Mouse (Mus musculus): ENCODE measurements at regions not wholly inside any gene's neighbourhood (a gene's known extent, or its start where the extent isn't known, plus 50 kb on each side); places are given as distances from the start of the nearest gene placed in this dataset.

DNA sequence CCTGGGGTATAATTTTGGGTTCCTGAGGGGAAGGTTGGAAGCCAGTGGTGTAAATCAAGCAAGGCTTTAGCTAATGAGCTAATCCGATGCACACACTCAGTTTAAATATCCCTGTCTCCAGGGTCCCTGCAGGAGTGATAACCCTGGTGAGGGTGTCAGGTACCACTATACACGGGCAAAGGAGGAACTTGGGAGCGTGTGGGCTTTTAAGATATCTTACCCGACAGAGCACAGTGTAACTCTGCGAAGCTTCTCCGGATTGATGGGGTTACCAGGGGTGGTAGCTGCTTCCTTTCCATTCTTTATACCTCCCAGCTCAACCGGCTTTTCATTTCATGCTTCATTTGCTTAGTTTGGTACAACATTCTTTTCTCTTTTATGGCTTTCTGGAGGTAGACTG is 480.3 kb upstream of the Kif2a start:
- Histone ChIP-seq H3K36me3 (ENCODE audit: control insufficient read depth, insufficient read depth, low read length) (no peaks in the 10 kb centered on the region), H3K9me3 (ENCODE audit: control insufficient read depth, low read length) (no peaks in the 10 kb centered on the region), H3K4me3 (ENCODE audit: low read length) (no peak overlapping the region), H3K9ac (ENCODE audit: low read depth, low read length) (no peak overlapping the region), H3K27ac (ENCODE audit: low read depth, low read length) (no peak overlapping the region), H3K4me2 (replicated peaks; ENCODE audit: low read depth, low read length) (no peak overlapping the region), H3K27me3 (ENCODE audit: control insufficient read depth, insufficient read depth, low read length) (no peaks in the 10 kb centered on the region; the same call in 1 of the 2 replicates), H3K4me1 (ENCODE audit: control insufficient read depth, insufficient read depth, low read length) (0 out of 2 replicates have a peak, but pooled peaks cover 5% of the 10 kb centered on the region)
- ATAC-seq (ENCODE audit: low FRiP score, low TSS enrichment), result no peak
- WGBS, result 10% methylated on average over 7 of the region's 7 CpGs

DNA sequence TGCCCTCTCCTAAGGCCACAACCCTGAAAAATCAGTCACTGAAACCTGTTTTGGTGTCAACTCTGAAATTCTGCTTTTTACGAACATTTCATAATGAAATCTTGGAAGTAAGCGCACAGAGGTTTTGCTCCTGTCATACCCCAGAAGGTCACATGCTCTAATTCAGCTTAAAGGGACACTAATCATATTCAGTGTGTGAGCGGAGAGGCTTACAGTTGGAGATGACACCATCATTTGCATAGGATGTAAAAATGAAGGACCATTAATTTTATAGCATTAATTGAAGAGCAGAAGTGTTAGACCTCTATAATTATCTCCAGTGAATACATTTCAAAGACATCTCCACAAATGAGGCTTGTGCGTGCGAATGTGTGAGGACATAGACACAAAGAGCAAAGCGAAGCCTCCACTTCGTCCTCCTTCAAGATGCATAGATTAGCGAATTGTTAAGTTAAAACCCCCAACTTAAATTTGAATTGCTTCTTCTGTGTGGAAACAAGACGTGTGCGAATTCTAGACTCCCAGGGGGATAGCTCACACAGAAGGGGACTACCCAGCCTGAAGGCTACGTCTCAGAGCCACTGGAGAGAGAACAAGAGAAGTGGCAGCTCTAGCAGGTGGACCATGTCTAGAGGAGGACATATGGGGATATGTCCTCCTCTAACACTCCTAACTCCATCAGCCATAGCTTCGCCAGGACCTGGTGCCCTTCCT is 479.0 kb upstream of the Kif2a start:
- Histone ChIP-seq H3K9me3 (ENCODE audit: control insufficient read depth, low read length) (no peaks in the 10 kb centered on the region), H3K36me3 (ENCODE audit: control insufficient read depth, insufficient read depth, low read length) (no peaks in the 10 kb centered on the region), H3K27ac (ENCODE audit: low read depth, low read length) (no peak overlapping the region), H3K9ac (ENCODE audit: low read depth, low read length) (no peak overlapping the region), H3K4me2 (replicated peaks; ENCODE audit: low read depth, low read length) (no peak overlapping the region), H3K27me3 (ENCODE audit: control insufficient read depth, insufficient read depth, low read length) (no peaks in the 10 kb centered on the region; the same call in 1 of the 2 replicates), H3K4me1 (ENCODE audit: control insufficient read depth, insufficient read depth, low read length) (0 out of 2 replicates have a peak, but pooled peaks cover 5% of the 10 kb centered on the region), H3K4me3 (ENCODE audit: low read length) (no peak overlapping the region)
- WGBS, result 81% methylated on average over 12 of the region's 12 CpGs
- ATAC-seq (ENCODE audit: low FRiP score, low TSS enrichment), result no peak

DNA sequence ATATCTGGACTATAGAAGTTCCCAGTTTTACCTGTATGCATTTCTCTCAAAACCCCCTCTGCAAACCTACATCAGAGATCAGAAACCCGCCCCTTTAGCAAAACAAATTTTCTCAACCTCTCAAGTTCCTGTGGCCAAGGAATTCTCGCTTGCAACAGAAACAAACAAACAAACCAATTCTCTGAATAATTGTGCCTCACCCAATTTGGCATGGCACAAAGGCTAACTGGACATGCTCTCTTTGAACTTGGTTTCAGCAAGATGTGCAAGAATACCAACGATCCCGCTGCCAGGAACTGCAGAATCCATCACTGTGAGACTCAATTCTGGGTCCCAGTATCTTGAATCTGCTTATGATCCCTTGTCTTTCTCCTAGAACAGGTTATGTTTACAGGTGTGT is 477.4 kb upstream of the Kif2a start:
- Histone ChIP-seq H3K9ac (ENCODE audit: low read depth, low read length) (no peak overlapping the region), H3K27me3 (ENCODE audit: control insufficient read depth, insufficient read depth, low read length) (no peaks in the 10 kb centered on the region; the same call in 1 of the 2 replicates), H3K4me2 (replicated peaks; ENCODE audit: low read depth, low read length) (no peak overlapping the region), H3K9me3 (ENCODE audit: control insufficient read depth, low read length) (no peaks in the 10 kb centered on the region), H3K4me1 (ENCODE audit: control insufficient read depth, insufficient read depth, low read length) (0 out of 2 replicates have a peak, but pooled peaks cover 5% of the 10 kb centered on the region), H3K36me3 (ENCODE audit: control insufficient read depth, insufficient read depth, low read length) (no peaks in the 10 kb centered on the region), H3K4me3 (ENCODE audit: low read length) (no peak overlapping the region), H3K27ac (ENCODE audit: low read depth, low read length) (no peak overlapping the region)
- no peak for ATAC-seq (ENCODE audit: low FRiP score, low TSS enrichment)
- WGBS, result 83% methylated on average over 4 of the region's 4 CpGs

DNA sequence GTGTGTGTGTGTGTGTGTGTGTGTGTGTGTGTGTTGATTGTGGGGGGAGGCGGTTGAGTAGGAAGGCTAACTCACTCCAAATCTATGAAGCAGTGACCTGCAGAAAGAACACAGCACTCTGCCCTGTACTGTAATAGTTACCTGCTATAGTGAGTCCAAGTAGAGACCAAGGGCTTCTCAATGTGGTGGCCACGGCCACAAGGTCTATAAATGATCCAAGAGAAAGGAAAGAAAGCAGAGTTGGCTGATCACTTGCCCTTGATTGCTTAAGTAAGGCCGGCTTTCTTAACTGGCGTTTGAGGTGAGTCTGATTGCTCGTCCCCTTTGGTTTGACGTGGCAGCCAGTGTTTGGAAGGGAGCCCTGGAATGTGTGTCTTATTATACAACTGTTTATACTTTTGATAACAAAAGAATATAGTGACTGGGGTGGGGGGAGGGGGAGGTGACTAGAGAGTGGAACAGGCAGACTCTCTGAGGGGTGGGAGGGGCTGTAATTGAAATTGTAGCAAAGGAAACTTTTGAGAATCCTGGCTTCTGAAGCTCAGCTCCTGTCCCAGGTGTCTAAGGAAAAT is 473.3 kb upstream of the Kif2a start:
- Histone ChIP-seq H3K4me1 (ENCODE audit: control insufficient read depth, insufficient read depth, low read length) (no peaks in the 10 kb centered on the region), H3K27ac (ENCODE audit: low read depth, low read length) (no peak overlapping the region), H3K9me3 (ENCODE audit: control insufficient read depth, low read length) (no peaks in the 10 kb centered on the region), H3K27me3 (ENCODE audit: control insufficient read depth, insufficient read depth, low read length) (no peaks in the 10 kb centered on the region), H3K9ac (ENCODE audit: low read depth, low read length) (no peak overlapping the region), H3K4me3 (ENCODE audit: low read length) (no peak overlapping the region), H3K36me3 (ENCODE audit: control insufficient read depth, insufficient read depth, low read length) (no peaks in the 10 kb centered on the region), H3K4me2 (replicated peaks; ENCODE audit: low read depth, low read length) (no peak overlapping the region)
- WGBS, result 58% methylated on average over 6 of the region's 6 CpGs
- no peak for ATAC-seq (ENCODE audit: low FRiP score, low TSS enrichment)

DNA sequence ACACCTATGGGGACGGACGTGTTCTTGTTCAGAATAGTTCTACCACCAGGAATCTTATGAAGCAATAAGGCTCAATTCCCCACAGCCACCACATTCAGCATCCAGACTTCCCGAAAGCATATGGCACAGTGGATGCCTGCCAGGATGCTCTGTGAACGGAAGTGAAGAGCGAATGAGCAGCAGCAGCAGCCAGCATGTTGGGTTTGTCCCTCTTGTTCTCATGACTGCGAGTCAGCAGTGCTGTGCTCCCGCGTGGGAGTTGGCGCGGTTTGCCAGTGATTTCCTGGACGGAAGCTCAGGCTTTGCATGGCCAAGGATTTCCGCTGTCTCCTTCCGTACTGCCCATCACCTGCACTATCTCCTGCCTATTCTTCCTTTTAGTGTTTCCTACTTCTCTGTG is 471.8 kb upstream of the Kif2a start:
- H3K27ac ChIP-seq (ENCODE audit: low read depth, low read length), result no peak overlapping the region
- H3K9ac ChIP-seq (ENCODE audit: low read depth, low read length), result no peak overlapping the region
- H3K4me1 ChIP-seq (ENCODE audit: control insufficient read depth, insufficient read depth, low read length), result no peaks in the 10 kb centered on the region
- H3K4me2 ChIP-seq (replicated peaks; ENCODE audit: low read depth, low read length), result no peak overlapping the region
- no peaks in the 10 kb centered on the region for H3K9me3 ChIP-seq (ENCODE audit: control insufficient read depth, low read length)
- no peak overlapping the region for H3K4me3 ChIP-seq (ENCODE audit: low read length)
- 77% methylated on average over 13 of the region's 13 CpGs for WGBS
- no peak for ATAC-seq (ENCODE audit: low FRiP score, low TSS enrichment)
- H3K36me3 ChIP-seq (ENCODE audit: control insufficient read depth, insufficient read depth, low read length), result no peaks in the 10 kb centered on the region
- no peaks in the 10 kb centered on the region for H3K27me3 ChIP-seq (ENCODE audit: control insufficient read depth, insufficient read depth, low read length)

DNA sequence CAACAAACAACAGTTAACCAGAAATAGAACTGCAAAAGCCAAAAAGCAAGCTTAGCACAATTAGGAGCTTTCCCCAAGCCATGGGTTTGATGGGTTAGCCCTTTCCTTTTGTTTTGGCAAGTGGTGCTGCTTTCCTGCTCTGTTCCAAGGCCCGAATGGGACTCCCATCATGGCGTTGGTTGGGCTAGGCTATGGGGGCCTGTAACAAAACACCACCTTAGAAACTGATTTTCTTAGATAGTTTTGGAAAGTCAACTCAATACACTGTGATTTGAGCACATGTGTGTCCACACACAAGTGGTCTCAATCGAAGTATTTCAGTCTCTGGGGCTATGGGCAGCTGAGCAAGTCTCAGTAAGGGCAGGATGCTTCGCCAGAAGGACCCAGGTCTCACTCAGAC is 470.5 kb upstream of the Kif2a start:
- Histone ChIP-seq H3K9me3 (ENCODE audit: control insufficient read depth, low read length) (no peaks in the 10 kb centered on the region), H3K4me3 (ENCODE audit: low read length) (no peak overlapping the region), H3K27me3 (ENCODE audit: control insufficient read depth, insufficient read depth, low read length) (no peaks in the 10 kb centered on the region), H3K9ac (ENCODE audit: low read depth, low read length) (no peak overlapping the region), H3K27ac (ENCODE audit: low read depth, low read length) (no peak overlapping the region), H3K4me1 (ENCODE audit: control insufficient read depth, insufficient read depth, low read length) (no peaks in the 10 kb centered on the region), H3K36me3 (ENCODE audit: control insufficient read depth, insufficient read depth, low read length) (no peaks in the 10 kb centered on the region), H3K4me2 (replicated peaks; ENCODE audit: low read depth, low read length) (no peak overlapping the region)
- WGBS, result 86% methylated on average over 4 of the region's 4 CpGs
- no peak for ATAC-seq (ENCODE audit: low FRiP score, low TSS enrichment)

DNA sequence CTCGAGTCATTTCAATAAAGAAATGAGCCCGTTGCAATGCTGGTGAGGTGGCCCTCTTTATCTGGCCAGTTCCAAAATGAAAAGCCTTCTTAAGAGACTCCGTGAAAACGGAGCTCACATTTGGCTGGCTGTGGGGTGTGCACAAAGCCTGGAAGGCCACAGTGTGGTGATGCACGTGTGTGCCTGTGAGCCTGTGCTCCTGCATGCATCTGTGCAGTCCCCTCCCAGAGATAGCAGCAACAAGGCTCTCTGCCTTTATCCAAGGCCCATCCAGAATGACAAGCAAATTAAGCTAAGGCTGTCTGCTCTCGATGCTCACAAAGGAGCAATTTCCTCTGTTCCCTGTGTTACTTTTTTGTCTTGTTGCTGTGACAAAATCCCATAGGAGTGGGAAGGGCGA is 469.5 kb upstream of the Kif2a start:
- Histone ChIP-seq H3K27me3 (ENCODE audit: control insufficient read depth, insufficient read depth, low read length) (no peaks in the 10 kb centered on the region), H3K9me3 (ENCODE audit: control insufficient read depth, low read length) (no peaks in the 10 kb centered on the region), H3K9ac (ENCODE audit: low read depth, low read length) (no peak overlapping the region), H3K27ac (ENCODE audit: low read depth, low read length) (no peak overlapping the region), H3K36me3 (ENCODE audit: control insufficient read depth, insufficient read depth, low read length) (no peaks in the 10 kb centered on the region), H3K4me2 (replicated peaks; ENCODE audit: low read depth, low read length) (no peak overlapping the region), H3K4me1 (ENCODE audit: control insufficient read depth, insufficient read depth, low read length) (no peaks in the 10 kb centered on the region), H3K4me3 (ENCODE audit: low read length) (no peak overlapping the region)
- WGBS, result 69% methylated on average over 7 of the region's 7 CpGs
- ATAC-seq (ENCODE audit: low FRiP score, low TSS enrichment), result no peak

DNA sequence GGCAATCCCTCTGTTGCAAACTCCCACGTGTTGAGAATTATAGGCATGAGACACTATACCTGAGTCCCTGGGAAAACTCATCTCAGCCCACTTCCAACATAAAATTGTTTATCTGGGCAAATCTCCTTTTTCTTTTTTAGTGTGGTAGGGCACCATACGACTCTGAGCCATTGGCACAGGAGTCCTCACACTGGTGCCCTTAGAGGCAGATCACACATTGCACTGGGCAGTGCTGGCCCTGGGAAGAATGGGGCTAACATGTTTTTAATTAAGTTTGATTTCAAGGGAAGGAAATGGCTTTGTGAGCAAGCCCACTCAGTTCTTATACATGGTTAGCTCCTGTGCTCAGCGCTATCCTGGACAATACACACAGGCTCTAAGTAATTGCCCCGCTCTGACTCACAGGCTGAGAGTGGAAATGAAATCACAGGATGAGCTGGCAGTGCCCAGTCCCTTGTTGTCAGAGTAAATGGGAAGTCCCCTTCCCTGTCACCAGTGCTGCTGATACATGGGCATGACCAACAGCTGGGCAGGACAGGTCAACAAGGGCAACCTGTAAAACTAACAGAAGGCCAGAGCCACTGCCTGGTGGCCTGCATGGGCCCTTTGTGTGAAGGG is 463.6 kb upstream of the Kif2a start:
- H3K4me2 ChIP-seq (replicated peaks; ENCODE audit: low read depth, low read length), result no peak overlapping the region
- 78% methylated on average over 4 of the region's 4 CpGs for WGBS
- no peaks in the 10 kb centered on the region for H3K4me1 ChIP-seq (ENCODE audit: control insufficient read depth, insufficient read depth, low read length)
- H3K4me3 ChIP-seq (ENCODE audit: low read length), result no peak overlapping the region
- no peaks in the 10 kb centered on the region for H3K36me3 ChIP-seq (ENCODE audit: control insufficient read depth, insufficient read depth, low read length)
- H3K27ac ChIP-seq (ENCODE audit: low read depth, low read length), result no peak overlapping the region
- no peak for ATAC-seq (ENCODE audit: low FRiP score, low TSS enrichment)
- H3K9me3 ChIP-seq (ENCODE audit: control insufficient read depth, low read length), result no peaks in the 10 kb centered on the region
- no peaks in the 10 kb centered on the region for H3K27me3 ChIP-seq (ENCODE audit: control insufficient read depth, insufficient read depth, low read length)
- H3K9ac ChIP-seq (ENCODE audit: low read depth, low read length), result no peak overlapping the region

DNA sequence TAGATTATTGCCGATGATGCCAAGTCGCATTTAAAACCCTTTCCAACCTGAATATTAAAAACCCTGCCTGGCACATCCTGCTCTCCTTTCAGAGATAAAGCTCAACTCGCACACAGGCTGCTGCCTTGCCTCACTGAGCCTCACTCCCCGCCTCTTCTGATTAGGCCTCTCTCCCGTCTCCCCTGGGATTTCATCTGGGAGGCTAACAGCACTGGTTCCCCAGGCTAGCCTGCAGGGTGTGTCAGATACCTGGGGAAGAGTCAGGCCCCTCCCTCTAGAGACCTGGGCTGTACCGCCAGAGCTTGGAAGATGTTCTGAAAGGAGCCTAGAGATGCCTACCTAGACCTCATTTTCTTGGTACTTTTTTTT is 462.7 kb upstream of the Kif2a start:
- Histone ChIP-seq H3K9ac (ENCODE audit: low read depth, low read length) (no peak overlapping the region), H3K9me3 (ENCODE audit: control insufficient read depth, low read length) (no peaks in the 10 kb centered on the region), H3K36me3 (ENCODE audit: control insufficient read depth, insufficient read depth, low read length) (no peaks in the 10 kb centered on the region), H3K4me3 (ENCODE audit: low read length) (no peak overlapping the region), H3K27me3 (ENCODE audit: control insufficient read depth, insufficient read depth, low read length) (no peaks in the 10 kb centered on the region), H3K27ac (ENCODE audit: low read depth, low read length) (no peak overlapping the region), H3K4me1 (ENCODE audit: control insufficient read depth, insufficient read depth, low read length) (no peaks in the 10 kb centered on the region), H3K4me2 (replicated peaks; ENCODE audit: low read depth, low read length) (no peak overlapping the region)
- no peak for ATAC-seq (ENCODE audit: low FRiP score, low TSS enrichment)
- WGBS, result 41% methylated on average over 6 of the region's 6 CpGs
